Mouse (Mus musculus): ENCODE data around the gene Trdmt1. TPM values are rescaled to one million over a fixed set of nuclear protein-coding genes. Genes with fewer than 3 reads are reported as not detected.
A peak's percentile ranks its signal among the peaks of the same experiment; 100 is the strongest.

Trdmt1 gene
- total and polyA plus RNA-seq, 2 experiments, result 0.83 to 3.9 TPM

DNA sequence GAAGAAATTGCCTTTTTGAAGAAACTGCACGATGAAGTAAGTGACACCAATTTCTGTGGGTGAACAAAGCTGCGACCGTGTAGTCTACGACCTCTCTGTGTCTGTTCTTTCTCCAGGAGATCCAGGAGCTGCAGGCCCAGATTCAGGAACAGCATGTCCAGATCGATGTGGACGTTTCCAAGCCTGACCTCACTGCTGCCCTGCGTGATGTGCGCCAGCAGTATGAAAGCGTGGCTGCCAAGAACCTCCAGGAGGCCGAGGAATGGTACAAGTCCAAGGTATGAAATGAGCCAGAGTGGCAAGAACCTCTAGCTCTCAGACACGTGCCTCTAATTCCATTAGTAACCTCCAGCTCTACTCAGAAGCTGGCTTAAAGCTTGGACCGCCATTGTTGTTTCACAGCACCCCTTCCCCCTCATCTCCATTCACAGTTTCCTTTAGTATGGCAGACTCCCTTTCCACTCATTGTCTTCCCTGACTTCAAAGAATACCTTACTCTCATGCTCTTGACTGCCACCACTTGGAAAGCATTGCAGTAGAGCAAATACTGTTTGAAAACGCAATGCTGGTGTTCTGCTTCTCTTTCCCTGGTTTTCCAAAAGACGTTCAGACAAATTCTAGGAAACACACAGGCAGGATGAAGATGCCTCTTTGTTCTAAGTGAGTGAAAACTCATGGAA is 34.1 kb upstream of the Trdmt1 start:
- 78% methylated on average over 14 of the region's 14 CpGs for WGBS

GRCm38 (mm10) chr2:13577399-13577798 is 32.9 kb upstream of the Trdmt1 start:
- peaks cover 3% of the 10 kb centered on the region; the same call in 1 of the 2 replicates for H3K4me1 ChIP-seq (ENCODE audit: control insufficient read depth, insufficient read depth, low read length)
- no peaks in the 10 kb centered on the region for H3K79me2 ChIP-seq (ENCODE audit: control insufficient read depth, insufficient read depth, low read length)
- peaks cover 8% of the 10 kb centered on the region for H3K36me3 ChIP-seq (ENCODE audit: control insufficient read depth, insufficient read depth, low read length)
- TF ChIP-seq POLR2A (IDR thresholded peaks at IDR 0.05; ENCODE audit: extremely low read depth, insufficient read depth, low read length) (no peak), CTCF (IDR thresholded peaks at IDR 0.05; ENCODE audit: low read depth, low read length) (no peak)
- no peak overlapping the region for H3K27ac ChIP-seq (replicated peaks; ENCODE audit: insufficient read depth, low read depth, low read length)
- no peak overlapping the region for H3K9ac ChIP-seq (ENCODE audit: low read depth, low read length)
- WGBS, result 98% methylated on average over 1 of the region's 1 CpGs
- DNase-seq (ENCODE audit: extremely low read depth, low read depth, low spot score), result no peak
- H3K27me3 ChIP-seq (ENCODE audit: control insufficient read depth, insufficient read depth, low read length), result 0 out of 2 replicates have a peak, but pooled peaks cover 2% of the 10 kb centered on the region
- no peak overlapping the region for H3K4me3 ChIP-seq (ENCODE audit: insufficient read depth, low read depth, low read length)

More for the DNA sequence above, 34.1 kb upstream of the Trdmt1 start:
- DNase-seq (ENCODE audit: extremely low read depth, low read depth, low spot score), result no peak
- no peak overlapping the region for H3K9ac ChIP-seq (ENCODE audit: low read depth, low read length)
- no peaks in the 10 kb centered on the region for H3K79me2 ChIP-seq (ENCODE audit: control insufficient read depth, insufficient read depth, low read length)
- peaks cover 3% of the 10 kb centered on the region; the same call in 1 of the 2 replicates for H3K4me1 ChIP-seq (ENCODE audit: control insufficient read depth, insufficient read depth, low read length)
- no peak overlapping the region for H3K4me3 ChIP-seq (ENCODE audit: insufficient read depth, low read depth, low read length)
- 0 out of 2 replicates have a peak, but pooled peaks cover 2% of the 10 kb centered on the region for H3K27me3 ChIP-seq (ENCODE audit: control insufficient read depth, insufficient read depth, low read length)
- no peak overlapping the region for H3K27ac ChIP-seq (replicated peaks; ENCODE audit: insufficient read depth, low read depth, low read length)
- H3K36me3 ChIP-seq (ENCODE audit: control insufficient read depth, insufficient read depth, low read length), result peaks cover 8% of the 10 kb centered on the region
- TF ChIP-seq CTCF (IDR thresholded peaks at IDR 0.05; ENCODE audit: low read depth, low read length) (no peak), POLR2A (IDR thresholded peaks at IDR 0.05; ENCODE audit: extremely low read depth, insufficient read depth, low read length) (no peak)

- H3K79me2 ChIP-seq (ENCODE audit: control insufficient read depth, insufficient read depth, low read length), result no peaks in the 10 kb centered on the region
- WGBS, result 36% methylated on average over 6 of the region's 6 CpGs
- TF ChIP-seq POLR2A (IDR thresholded peaks at IDR 0.05; ENCODE audit: extremely low read depth, insufficient read depth, low read length) (no peak), CTCF (IDR thresholded peaks at IDR 0.05; ENCODE audit: low read depth, low read length) (no peak)
- H3K36me3 ChIP-seq (ENCODE audit: control insufficient read depth, insufficient read depth, low read length), result peaks cover 2% of the 10 kb centered on the region; the same call in 1 of the 2 replicates
- no peak overlapping the region for H3K27ac ChIP-seq (replicated peaks; ENCODE audit: insufficient read depth, low read depth, low read length)
- 0 out of 2 replicates have a peak, but pooled peaks cover 2% of the 10 kb centered on the region for H3K27me3 ChIP-seq (ENCODE audit: control insufficient read depth, insufficient read depth, low read length)
- DNase-seq (ENCODE audit: extremely low read depth, low read depth, low spot score), result no peak
- no peak overlapping the region; the same call in 1 of the 2 replicates for H3K4me3 ChIP-seq (ENCODE audit: insufficient read depth, low read depth, low read length)
- H3K9ac ChIP-seq (ENCODE audit: low read depth, low read length), result no peak overlapping the region
- H3K4me1 ChIP-seq (ENCODE audit: control insufficient read depth, insufficient read depth, low read length), result peaks cover 3% of the 10 kb centered on the region; the same call in 1 of the 2 replicates
Measured at GRCm38 (mm10) chr2:13575926-13576325, 31.5 kb upstream of the Trdmt1 start.

GRCm38 (mm10) chr2:13575287-13575801 is 30.9 kb upstream of the Trdmt1 start:
- H3K27me3 ChIP-seq (ENCODE audit: control insufficient read depth, insufficient read depth, low read length), result 0 out of 2 replicates have a peak, but pooled peaks cover 2% of the 10 kb centered on the region
- H3K79me2 ChIP-seq (ENCODE audit: control insufficient read depth, insufficient read depth, low read length), result no peaks in the 10 kb centered on the region
- TF ChIP-seq POLR2A (IDR thresholded peaks at IDR 0.05; ENCODE audit: extremely low read depth, insufficient read depth, low read length), result no peak
- peak; percentile 64 for TF ChIP-seq CTCF (IDR thresholded peaks at IDR 0.05; ENCODE audit: low read depth, low read length)
- peaks cover 3% of the 10 kb centered on the region; the same call in 1 of the 2 replicates for H3K4me1 ChIP-seq (ENCODE audit: control insufficient read depth, insufficient read depth, low read length)
- peaks cover 2% of the 10 kb centered on the region; the same call in 1 of the 2 replicates for H3K36me3 ChIP-seq (ENCODE audit: control insufficient read depth, insufficient read depth, low read length)
- H3K9ac ChIP-seq (ENCODE audit: low read depth, low read length), result peak overlapping the region; percentile 43; the same call in 1 of the 2 replicates
- no peak overlapping the region for H3K27ac ChIP-seq (replicated peaks; ENCODE audit: insufficient read depth, low read depth, low read length)
- WGBS, result 1% methylated on average over 13 of the region's 13 CpGs
- peak; percentile 45 for DNase-seq (ENCODE audit: extremely low read depth, low read depth, low spot score)
- peak overlapping the region; percentile 67 for H3K4me3 ChIP-seq (ENCODE audit: insufficient read depth, low read depth, low read length)

GRCm38 (mm10) chr2:13574801-13575150 is 30.3 kb upstream of the Trdmt1 start:
- Histone ChIP-seq H3K27ac (replicated peaks; ENCODE audit: insufficient read depth, low read depth, low read length) (peak overlapping the region; percentile 5; the same call in 1 of the 2 replicates), H3K79me2 (ENCODE audit: control insufficient read depth, insufficient read depth, low read length) (no peaks in the 10 kb centered on the region), H3K4me1 (ENCODE audit: control insufficient read depth, insufficient read depth, low read length) (peaks cover 3% of the 10 kb centered on the region; the same call in 1 of the 2 replicates), H3K9ac (ENCODE audit: low read depth, low read length) (peak overlapping the region; percentile 54), H3K4me3 (ENCODE audit: insufficient read depth, low read depth, low read length) (peak overlapping the region; percentile 67), H3K36me3 (ENCODE audit: control insufficient read depth, insufficient read depth, low read length) (peaks cover under 1% of the 10 kb centered on the region; the same call in 1 of the 2 replicates), H3K27me3 (ENCODE audit: control insufficient read depth, insufficient read depth, low read length) (0 out of 2 replicates have a peak, but pooled peaks cover 2% of the 10 kb centered on the region)
- DNase-seq (ENCODE audit: extremely low read depth, low read depth, low spot score), result no peak
- 2% methylated on average over 21 of the region's 21 CpGs for WGBS
- TF ChIP-seq POLR2A (IDR thresholded peaks at IDR 0.05; ENCODE audit: extremely low read depth, insufficient read depth, low read length) (no peak), CTCF (IDR thresholded peaks at IDR 0.05; ENCODE audit: low read depth, low read length) (no peak)

Data from liver, adult 2 months (tissue).